Mouse (Mus musculus): Measurements from ENCODE around the gene Gm10271. TPM values are rescaled to one million over a fixed set of nuclear protein-coding genes. Genes with fewer than 3 reads are reported as not detected.

Gm10271 gene
- polyA plus RNA-seq, 1 experiment from 2014 or later: not detected

DNA sequence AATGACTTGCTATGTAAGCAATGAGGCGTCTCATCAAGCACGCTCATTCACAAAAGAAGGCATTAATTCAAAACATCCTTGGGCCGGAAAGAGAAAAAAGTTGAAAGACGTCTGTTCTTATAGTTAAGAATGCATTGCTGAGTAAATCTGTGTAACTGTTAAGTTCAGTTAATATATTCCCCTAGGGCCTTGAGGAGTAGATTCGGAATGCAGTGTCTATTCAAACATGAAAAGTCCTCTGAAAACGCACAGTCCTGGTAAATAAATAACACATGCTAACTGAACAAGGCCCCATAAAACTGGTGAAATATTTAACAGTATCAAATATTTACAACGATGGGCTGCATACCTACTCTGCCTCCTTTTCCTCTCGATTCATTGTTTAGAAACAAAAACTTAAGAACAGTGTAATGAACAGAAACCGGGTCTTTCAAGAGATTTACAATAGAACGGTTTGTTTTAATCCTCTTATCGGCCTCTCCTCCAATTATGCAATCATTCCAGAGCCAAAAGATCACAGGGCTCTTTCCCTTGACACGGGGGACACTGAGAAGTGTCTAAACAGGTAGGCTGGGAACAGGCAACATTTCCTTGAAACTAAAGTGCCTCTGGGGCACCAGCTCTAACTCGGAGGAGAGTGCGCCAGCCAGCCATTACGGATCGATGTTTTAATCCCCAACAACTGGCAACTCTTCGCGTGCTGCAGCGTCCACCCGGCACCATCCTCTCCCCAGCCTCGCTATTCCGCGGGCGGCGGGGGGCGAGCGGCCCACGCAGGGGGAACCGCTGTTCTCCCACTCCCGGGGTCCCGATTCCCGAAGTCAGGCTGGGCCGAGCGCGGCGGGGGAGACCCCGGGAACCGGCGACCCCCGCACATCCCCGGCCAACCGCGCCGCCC is 23.0 kb downstream of the Gm10271 start:
- Histone ChIP-seq H3K9ac (ENCODE audit: low read length) (peak overlapping the region; percentile 85), H3K9me3 (replicated peaks; ENCODE audit: control insufficient read depth, low read length) (no peaks in the 10 kb centered on the region), H3K4me1 (ENCODE audit: control insufficient read depth, insufficient read depth, low read length) (peaks cover 12% of the 10 kb centered on the region; the same call in 1 of the 2 replicates), H3K27me3 (ENCODE audit: control insufficient read depth, insufficient read depth, low read length) (no peaks in the 10 kb centered on the region), H3K4me2 (ENCODE audit: low read depth, low read length) (peak overlapping the region; percentile 82), H3K27ac (ENCODE audit: low read length) (peak overlapping the region; percentile 82), H3K4me3 (replicated peaks; ENCODE audit: low read length) (peak overlapping the region; percentile 76), H3K36me3 (ENCODE audit: control insufficient read depth, insufficient read depth, low read length) (no peaks in the 10 kb centered on the region)
- 4% methylated on average over 38 of the region's 44 CpGs for WGBS
- no peak; the same call in 1 of the 2 replicates for ATAC-seq (ENCODE audit: insufficient read depth, low FRiP score)

DNA sequence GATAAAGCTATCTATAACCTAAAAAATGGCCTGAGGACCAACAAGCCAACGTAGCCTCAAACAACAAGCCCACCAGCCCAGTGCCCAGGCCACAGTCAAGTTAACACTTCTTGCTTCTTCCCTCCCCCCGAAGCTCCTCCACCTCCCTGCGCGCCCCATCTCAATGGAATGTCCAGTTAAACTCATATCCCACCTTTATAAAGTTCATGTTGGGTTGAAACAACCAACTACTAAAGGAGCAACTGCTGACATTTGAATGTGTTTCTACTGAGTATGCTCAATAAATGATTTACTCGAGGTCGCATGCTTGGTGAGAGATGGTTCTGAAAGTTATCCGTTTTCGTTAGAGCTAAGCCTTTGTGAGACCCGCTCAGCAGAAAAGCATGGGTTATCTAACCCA is 24.0 kb downstream of the Gm10271 start:
- no peaks in the 10 kb centered on the region for H3K27me3 ChIP-seq (ENCODE audit: control insufficient read depth, insufficient read depth, low read length)
- peak overlapping the region; percentile 76; the same call in 1 of the 2 replicates for H3K4me3 ChIP-seq (replicated peaks; ENCODE audit: low read length)
- no peaks in the 10 kb centered on the region for H3K9me3 ChIP-seq (replicated peaks; ENCODE audit: control insufficient read depth, low read length)
- peaks cover 12% of the 10 kb centered on the region; the same call in 1 of the 2 replicates for H3K4me1 ChIP-seq (ENCODE audit: control insufficient read depth, insufficient read depth, low read length)
- no peak for ATAC-seq (ENCODE audit: insufficient read depth, low FRiP score)
- 63% methylated on average over 9 of the region's 9 CpGs for WGBS
- H3K9ac ChIP-seq (ENCODE audit: low read length): no peak overlapping the region
- H3K27ac ChIP-seq (ENCODE audit: low read length): no peak overlapping the region
- no peaks in the 10 kb centered on the region for H3K36me3 ChIP-seq (ENCODE audit: control insufficient read depth, insufficient read depth, low read length)
- H3K4me2 ChIP-seq (ENCODE audit: low read depth, low read length): peak overlapping the region; percentile 82

GRCm38 (mm10) chr10:116944940-116945339 is 27.5 kb downstream of the Gm10271 start:
- 67% methylated on average over 10 of the region's 10 CpGs for WGBS
- Histone ChIP-seq H3K36me3 (ENCODE audit: control insufficient read depth, insufficient read depth, low read length) (no peaks in the 10 kb centered on the region), H3K4me2 (ENCODE audit: low read depth, low read length) (no peak overlapping the region), H3K4me1 (ENCODE audit: control insufficient read depth, insufficient read depth, low read length) (peaks cover 12% of the 10 kb centered on the region; the same call in 1 of the 2 replicates), H3K9me3 (replicated peaks; ENCODE audit: control insufficient read depth, low read length) (no peaks in the 10 kb centered on the region), H3K9ac (ENCODE audit: low read length) (no peak overlapping the region), H3K27me3 (ENCODE audit: control insufficient read depth, insufficient read depth, low read length) (no peaks in the 10 kb centered on the region), H3K4me3 (replicated peaks; ENCODE audit: low read length) (no peak overlapping the region), H3K27ac (ENCODE audit: low read length) (no peak overlapping the region)
- no peak for ATAC-seq (ENCODE audit: insufficient read depth, low FRiP score)

- WGBS: 78% methylated on average over 3 of the region's 3 CpGs
- Histone ChIP-seq H3K9ac (ENCODE audit: low read length) (no peak overlapping the region), H3K27me3 (ENCODE audit: control insufficient read depth, insufficient read depth, low read length) (no peaks in the 10 kb centered on the region), H3K36me3 (ENCODE audit: control insufficient read depth, insufficient read depth, low read length) (0 out of 2 replicates have a peak, but pooled peaks cover under 1% of the 10 kb centered on the region), H3K4me3 (replicated peaks; ENCODE audit: low read length) (no peak overlapping the region), H3K4me2 (ENCODE audit: low read depth, low read length) (no peak overlapping the region), H3K9me3 (replicated peaks; ENCODE audit: control insufficient read depth, low read length) (no peaks in the 10 kb centered on the region), H3K4me1 (ENCODE audit: control insufficient read depth, insufficient read depth, low read length) (peaks cover 8% of the 10 kb centered on the region; the same call in 1 of the 2 replicates), H3K27ac (ENCODE audit: low read length) (no peak overlapping the region)
- ATAC-seq (ENCODE audit: insufficient read depth, low FRiP score): no peak
Observed at GRCm38 (mm10) chr10:116944144-116944543, 28.3 kb downstream of the Gm10271 start.

DNA sequence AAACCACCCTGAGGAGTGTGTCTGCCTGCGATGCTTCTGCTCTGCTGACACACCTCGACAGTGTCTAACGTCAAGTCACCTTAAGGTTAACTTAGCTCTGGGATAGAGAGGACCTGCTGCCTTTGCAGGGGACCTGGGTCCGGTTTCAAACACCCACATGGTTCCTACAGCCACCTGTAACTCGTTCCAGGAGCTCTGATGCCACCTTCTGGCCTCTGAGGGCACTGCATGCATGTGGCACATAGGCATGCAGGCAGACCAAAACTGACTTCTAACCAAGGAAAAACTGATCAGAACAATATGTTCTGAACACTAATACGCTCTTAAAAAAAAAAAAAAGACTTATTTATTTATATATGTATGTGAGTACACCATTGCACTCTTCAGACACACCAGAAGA is 29.4 kb downstream of the Gm10271 start:
- Histone ChIP-seq H3K36me3 (ENCODE audit: control insufficient read depth, insufficient read depth, low read length) (peaks cover 10% of the 10 kb centered on the region; the same call in 1 of the 2 replicates), H3K9me3 (replicated peaks; ENCODE audit: control insufficient read depth, low read length) (no peaks in the 10 kb centered on the region), H3K27me3 (ENCODE audit: control insufficient read depth, insufficient read depth, low read length) (no peaks in the 10 kb centered on the region), H3K4me1 (ENCODE audit: control insufficient read depth, insufficient read depth, low read length) (peaks cover 4% of the 10 kb centered on the region; the same call in 1 of the 2 replicates), H3K4me3 (replicated peaks; ENCODE audit: low read length) (no peak overlapping the region), H3K9ac (ENCODE audit: low read length) (no peak overlapping the region), H3K27ac (ENCODE audit: low read length) (no peak overlapping the region), H3K4me2 (ENCODE audit: low read depth, low read length) (no peak overlapping the region)
- ATAC-seq (ENCODE audit: insufficient read depth, low FRiP score): no peak
- 88% methylated on average over 6 of the region's 6 CpGs for WGBS

GRCm38 (mm10) chr10:116935028-116935427 is 37.4 kb downstream of the Gm10271 start:
- Histone ChIP-seq H3K36me3 (ENCODE audit: control insufficient read depth, insufficient read depth, low read length) (peaks cover 15% of the 10 kb centered on the region; the same call in 1 of the 2 replicates), H3K4me1 (ENCODE audit: control insufficient read depth, insufficient read depth, low read length) (no peaks in the 10 kb centered on the region), H3K9me3 (replicated peaks; ENCODE audit: control insufficient read depth, low read length) (no peaks in the 10 kb centered on the region), H3K9ac (ENCODE audit: low read length) (no peak overlapping the region), H3K27ac (ENCODE audit: low read length) (no peak overlapping the region), H3K4me3 (replicated peaks; ENCODE audit: low read length) (no peak overlapping the region), H3K27me3 (ENCODE audit: control insufficient read depth, insufficient read depth, low read length) (no peaks in the 10 kb centered on the region), H3K4me2 (ENCODE audit: low read depth, low read length) (no peak overlapping the region)
- ATAC-seq (ENCODE audit: insufficient read depth, low FRiP score): no peak
- WGBS: 83% methylated on average over 12 of the region's 12 CpGs

GRCm38 (mm10) chr10:116933794-116934193 is 38.6 kb downstream of the Gm10271 start:
- H3K4me1 ChIP-seq (ENCODE audit: control insufficient read depth, insufficient read depth, low read length): no peaks in the 10 kb centered on the region; the same call in 1 of the 2 replicates
- peaks cover 10% of the 10 kb centered on the region; the same call in 1 of the 2 replicates for H3K36me3 ChIP-seq (ENCODE audit: control insufficient read depth, insufficient read depth, low read length)
- no peak for ATAC-seq (ENCODE audit: insufficient read depth, low FRiP score)

DNA sequence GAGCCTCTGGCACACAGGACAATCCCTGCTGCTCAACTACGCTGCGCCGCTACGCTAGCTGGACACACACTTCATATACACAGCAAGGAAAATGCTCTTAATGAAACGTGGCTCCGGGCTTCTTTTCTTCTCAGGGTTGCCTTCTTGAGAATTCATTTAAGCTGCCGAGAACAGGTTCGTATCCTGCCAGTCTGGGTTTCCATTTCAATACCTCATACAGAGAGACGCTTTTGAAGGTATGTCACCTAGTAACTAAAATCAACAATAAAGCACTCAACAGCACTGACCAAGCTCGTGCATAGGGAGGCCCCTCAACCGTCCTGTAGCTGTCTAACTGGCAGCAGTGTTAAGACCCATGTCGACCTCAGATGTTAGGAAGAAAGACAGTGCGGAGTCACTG is 40.0 kb downstream of the Gm10271 start:
- no peak for ATAC-seq (ENCODE audit: insufficient read depth, low FRiP score)
- 0 out of 2 replicates have a peak, but pooled peaks cover 2% of the 10 kb centered on the region for H3K36me3 ChIP-seq (ENCODE audit: control insufficient read depth, insufficient read depth, low read length)
- no peaks in the 10 kb centered on the region for H3K27me3 ChIP-seq (ENCODE audit: control insufficient read depth, insufficient read depth, low read length)
- H3K9me3 ChIP-seq (replicated peaks; ENCODE audit: control insufficient read depth, low read length): no peaks in the 10 kb centered on the region
- WGBS: 86% methylated on average over 13 of the region's 13 CpGs
- no peak overlapping the region for H3K9ac ChIP-seq (ENCODE audit: low read length)
- H3K27ac ChIP-seq (ENCODE audit: low read length): no peak overlapping the region
- no peaks in the 10 kb centered on the region; the same call in 1 of the 2 replicates for H3K4me1 ChIP-seq (ENCODE audit: control insufficient read depth, insufficient read depth, low read length)
- H3K4me3 ChIP-seq (replicated peaks; ENCODE audit: low read length): no peak overlapping the region
- H3K4me2 ChIP-seq (ENCODE audit: low read depth, low read length): no peak overlapping the region

More at GRCm38 (mm10) chr10:116933794-116934193, 38.6 kb downstream of the Gm10271 start:
- Histone ChIP-seq H3K27me3 (ENCODE audit: control insufficient read depth, insufficient read depth, low read length) (no peaks in the 10 kb centered on the region), H3K4me2 (ENCODE audit: low read depth, low read length) (no peak overlapping the region), H3K9ac (ENCODE audit: low read length) (no peak overlapping the region), H3K9me3 (replicated peaks; ENCODE audit: control insufficient read depth, low read length) (no peaks in the 10 kb centered on the region), H3K27ac (ENCODE audit: low read length) (no peak overlapping the region), H3K4me3 (replicated peaks; ENCODE audit: low read length) (no peak overlapping the region)
- 88% methylated on average over 7 of the region's 7 CpGs for WGBS

- Histone ChIP-seq H3K27me3 (ENCODE audit: control insufficient read depth, insufficient read depth, low read length) (no peaks in the 10 kb centered on the region), H3K4me3 (replicated peaks; ENCODE audit: low read length) (no peak overlapping the region), H3K27ac (ENCODE audit: low read length) (no peak overlapping the region), H3K9me3 (replicated peaks; ENCODE audit: control insufficient read depth, low read length) (no peaks in the 10 kb centered on the region), H3K4me2 (ENCODE audit: low read depth, low read length) (no peak overlapping the region), H3K4me1 (ENCODE audit: control insufficient read depth, insufficient read depth, low read length) (no peaks in the 10 kb centered on the region; the same call in 1 of the 2 replicates), H3K36me3 (ENCODE audit: control insufficient read depth, insufficient read depth, low read length) (no peaks in the 10 kb centered on the region), H3K9ac (ENCODE audit: low read length) (no peak overlapping the region)
- WGBS: 83% methylated on average over 15 of the region's 15 CpGs
- no peak for ATAC-seq (ENCODE audit: insufficient read depth, low FRiP score)
Observed at GRCm38 (mm10) chr10:116931497-116932179, 40.8 kb downstream of the Gm10271 start.
